Mouse (Mus musculus) central nervous system, embryonic 14 days (tissue): ENCODE data around the gene Cltb. TPM values are rescaled to one million over a fixed set of nuclear protein-coding genes. Genes with fewer than 3 reads are reported as not detected.

Source experiments
- polyA plus RNA-seq: library from polyadenylated mRNA; depleted of rRNA; stranded (reverse); fragments of >200 nt; gene quantifications from 2 replicates; pipeline ENCODE4 v1.2.3, GENCODE M21; 2012; rRNA removed

The Cltb gene
- 89.3 and 101 TPM in 2 replicates for polyA plus RNA-seq

GRCm38 (mm10) chr13:54610972-54611754, at the start of gene Cltb:
Gene Cltb, minus strand, starts transcription at chr13:54611344.

DNA sequence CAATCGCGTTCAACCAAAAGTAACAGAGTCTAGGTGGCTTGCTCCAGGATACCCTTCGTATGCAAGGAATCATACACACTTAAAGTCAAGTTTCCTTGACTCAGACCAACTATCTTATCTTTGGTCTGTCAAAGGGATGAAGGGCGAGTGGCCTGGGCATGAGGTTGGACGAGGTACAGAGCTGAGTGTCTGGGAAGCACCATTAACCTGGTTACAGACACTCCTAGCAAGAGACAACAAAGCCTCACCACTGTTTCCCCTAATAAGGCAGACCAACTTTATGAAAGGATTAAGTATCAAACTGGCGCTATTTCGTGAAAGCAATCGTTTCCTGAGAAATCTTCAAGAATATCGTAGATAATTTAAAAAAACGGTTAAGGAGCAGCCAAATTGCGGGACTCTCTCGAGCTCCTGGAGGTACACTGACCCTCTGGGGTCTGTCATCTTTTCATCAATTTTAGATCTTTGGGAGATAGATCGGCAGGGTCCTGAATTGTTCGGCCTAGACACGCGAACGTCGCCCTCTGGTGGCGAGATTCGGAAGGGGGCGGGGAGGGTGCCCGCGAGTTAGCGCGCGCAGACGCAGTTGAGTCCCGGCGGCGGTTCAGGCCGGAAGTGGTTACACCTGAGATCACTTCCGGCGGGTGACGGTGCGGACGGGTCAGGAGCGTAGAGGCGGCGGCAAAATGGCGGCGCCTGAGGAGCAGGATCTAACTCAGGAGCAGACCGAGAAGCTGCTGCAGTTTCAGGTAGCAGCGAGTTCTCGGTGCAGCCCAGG, 10.2 kb upstream of the Cltb start, which contains the start of gene Faf2:
TSS of gene Faf2 (plus strand) at position 630 of the 778 bp plus-strand sequence.

DNA sequence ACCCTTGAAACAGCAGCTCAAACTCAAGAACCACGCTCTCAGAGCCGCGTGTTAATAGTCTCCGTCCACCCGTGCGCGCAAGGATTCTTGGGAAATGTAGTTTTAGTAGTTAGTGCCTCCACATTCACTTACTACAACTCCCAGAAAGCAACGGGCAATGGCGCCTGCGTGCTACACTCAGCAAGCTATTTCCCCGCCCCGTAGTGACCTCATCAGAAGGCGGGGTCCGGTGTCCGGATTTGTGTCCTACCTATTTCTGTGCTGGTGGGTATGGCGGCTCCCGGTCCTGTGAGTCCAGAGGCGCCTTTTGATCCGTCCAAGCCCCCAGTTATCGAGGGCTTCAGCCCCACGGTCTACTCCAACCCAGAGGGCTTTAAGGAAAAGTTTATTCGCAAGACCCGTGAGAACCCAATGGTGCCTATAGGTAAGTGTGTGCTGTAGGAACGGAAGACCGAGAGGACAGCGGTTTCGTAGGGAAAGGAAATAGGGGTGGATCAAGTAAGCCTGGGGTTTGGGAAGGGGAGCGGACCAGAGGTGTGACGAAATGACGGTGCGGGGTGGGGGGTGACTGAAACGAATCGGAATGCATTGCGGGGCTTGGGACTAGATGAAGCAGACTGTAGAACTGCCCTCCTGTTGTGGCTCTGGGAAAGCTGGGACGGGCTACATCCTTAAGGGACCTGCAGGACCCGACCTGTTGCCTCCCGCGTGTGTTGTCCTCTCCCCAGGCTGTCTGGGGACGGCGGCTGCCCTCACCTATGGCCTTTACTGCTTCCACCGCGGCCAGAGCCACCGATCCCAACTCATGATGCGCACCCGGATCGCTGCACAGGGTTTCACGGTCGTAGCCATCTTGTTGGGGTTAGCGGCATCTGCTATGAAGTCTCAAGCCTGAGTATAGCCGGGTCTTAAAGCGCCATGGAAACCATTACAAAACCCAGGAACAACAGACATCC, 20.9 kb downstream of the Cltb start, which contains the start of the genes Nop16 and Higd2a:
TSS of gene Nop16 (minus strand) at position 95 of the 956 bp plus-strand sequence.
TSS of gene Higd2a (plus strand) at position 212 of the 956 bp plus-strand sequence.

GRCm38 (mm10) chr13:54574854-54575481, 36.2 kb downstream of the Cltb start, which contains the start of gene Arl10:
Gene Arl10, plus strand, starts transcription at chr13:54575015.

DNA sequence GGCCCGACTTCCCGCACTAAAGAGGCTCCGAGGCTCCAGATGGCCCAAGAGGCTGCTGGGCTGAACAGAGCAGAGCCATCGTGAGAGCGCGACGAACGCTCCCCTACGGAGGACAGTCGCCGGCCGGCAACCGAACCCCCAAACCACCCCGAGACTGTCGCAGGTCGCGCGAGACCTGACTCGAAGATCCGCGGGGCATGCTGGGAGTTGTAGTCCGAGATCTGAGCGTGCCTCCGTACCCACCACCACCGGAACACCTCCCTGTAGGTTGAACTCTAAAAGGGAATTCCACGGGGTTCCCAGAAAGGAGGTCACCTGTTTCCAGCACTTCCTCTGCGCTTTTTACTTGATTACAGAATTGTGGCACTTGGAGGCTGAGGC, 46.0 kb downstream of the Cltb start, which contains the start of gene 4833439L19Rik:
TSS of gene 4833439L19Rik (minus strand) at position 235 of the 381 bp plus-strand sequence.

Other genes starting within 250 kb of the Cltb start
- gene Cplx2, start 240.0 kb downstream of the Cltb start, polyA plus RNA-seq = 45.9 and 48.3 TPM in 2 replicates
- gene Thoc3, start 142.5 kb downstream of the Cltb start, polyA plus RNA-seq = 49.5 and 54.2 TPM in 2 replicates
- gene Simc1, start 107.6 kb downstream of the Cltb start, polyA plus RNA-seq = 33.4 and 35.6 TPM in 2 replicates
- gene 4833439L19Rik, start 45.9 kb downstream of the Cltb start, polyA plus RNA-seq = 139 and 162 TPM in 2 replicates
- 71.1 and 73.2 TPM in 2 replicates for gene Arl10, start 36.3 kb downstream of the Cltb start, polyA plus RNA-seq
- gene Nop16, start 21.3 kb downstream of the Cltb start, polyA plus RNA-seq = 41.4 and 43.6 TPM in 2 replicates
- gene Higd2a, start 21.1 kb downstream of the Cltb start, polyA plus RNA-seq = 127 and 138 TPM in 2 replicates
- gene Faf2, start 10.4 kb upstream of the Cltb start, polyA plus RNA-seq = 41.4 and 43.7 TPM in 2 replicates
- 157 and 162 TPM in 2 replicates for gene Rnf44, start 82.6 kb upstream of the Cltb start, polyA plus RNA-seq
- 0.07 and 0.09 TPM in 2 replicates for gene Cdhr2, start 90.1 kb upstream of the Cltb start, polyA plus RNA-seq
- gene Gprin1, start 138.5 kb upstream of the Cltb start, polyA plus RNA-seq = 70.0 and 73.5 TPM in 2 replicates
- gene Sncb, start 155.3 kb upstream of the Cltb start, polyA plus RNA-seq = 55.4 and 60.9 TPM in 2 replicates
- not detected in 2 replicates for gene Eif4e1b, start 172.7 kb upstream of the Cltb start, polyA plus RNA-seq
- 15.5 and 18.8 TPM in 2 replicates for gene Tspan17, start 178.0 kb upstream of the Cltb start, polyA plus RNA-seq